Mouse (Mus musculus) small intestine, adult 2 months (tissue): ENCODE data around the gene Qars. TPM values are rescaled to one million over a fixed set of nuclear protein-coding genes. Genes with fewer than 3 reads are reported as not detected.
A peak's percentile ranks its signal among the peaks of the same experiment; 100 is the strongest.

Experiments used
- H3K27ac ChIP-seq: fragments of 200-500 bp; 2 replicates; pipeline ENCODE4 v1.5.1; 2012; ENCODE audit warnings: low read depth, low read length, control low read depth, inconsistent platforms; ENCODE audit not compliant: insufficient read depth
- H3K27me3 ChIP-seq: fragments of 200-500 bp; 2 replicates; pipeline ENCODE4 v1.6.1; 2012; ENCODE audit warnings: mild to moderate bottlenecking, moderate library complexity, low read length, inconsistent platforms; ENCODE audit not compliant: control insufficient read depth, insufficient read depth
- H3K36me3 ChIP-seq: fragments of 200-500 bp; 2 replicates; pipeline ENCODE4 v1.6.1; 2012; ENCODE audit warnings: mild to moderate bottlenecking, low read length, control low read depth, inconsistent platforms; ENCODE audit not compliant: control insufficient read depth, insufficient read depth
- H3K4me1 ChIP-seq: fragments of 200-500 bp; 2 replicates; pipeline ENCODE4 v1.6.1; 2012; ENCODE audit warnings: low read length, inconsistent platforms, mixed read lengths; ENCODE audit not compliant: control insufficient read depth, insufficient read depth, insufficient read length
- H3K4me3 ChIP-seq: fragments of 200-500 bp; 2 replicates; pipeline ENCODE4 v1.5.1; 2012; ENCODE audit warnings: low read depth, mild to moderate bottlenecking, control low read depth, inconsistent platforms, low read length, moderate library complexity
- CTCF ChIP-seq: fragments of 200-500 bp; IDR thresholded peaks from 2 replicates; pipeline ENCODE4 v1.5.1; 2012; ENCODE audit warnings: low read depth, mild to moderate bottlenecking, control low read depth, inconsistent platforms, low read length, moderate library complexity, mixed read lengths; ENCODE audit not compliant: insufficient replicate concordance, insufficient read length; ENCODE audit errors: extremely low read depth
- POLR2A ChIP-seq: fragments of 200-500 bp; IDR thresholded peaks from 2 replicates; pipeline ENCODE4 v1.6.1; 2012; ENCODE audit warnings: low read depth, mild to moderate bottlenecking, control low read depth, inconsistent platforms, low read length, moderate library complexity
- WGBS: fragments of 180-500 bp; shearing (Covaris S2); methylation state at CpG from one replicate; pipeline ENCODE4 v1.1.7; 2018; 5-methylcytosine and 5-hydroxymethylcytosine counted together
- polyA plus RNA-seq: library from polyadenylated mRNA; depleted of rRNA; stranded (reverse); fragments of >200 nt; gene quantifications from 2 replicates; pipeline ENCODE4 v1.2.3, GENCODE M21; 2012

The Qars gene
- polyA plus RNA-seq, 1 experiment: 340 TPM

- TF ChIP-seq CTCF (no peak), POLR2A (no peak)
- no peaks in the 10 kb centered on the region for H3K27me3 ChIP-seq
- no peak overlapping the region for H3K27ac ChIP-seq
- 95% methylated on average over 8 of the region's 8 CpGs for WGBS
- peaks cover 10% of the 10 kb centered on the region for H3K4me1 ChIP-seq
- H3K4me3 ChIP-seq: no peak overlapping the region
- no peaks in the 10 kb centered on the region for H3K36me3 ChIP-seq
Measured at GRCm38 (mm10) chr9:108486973-108487530, 20.5 kb upstream of the Qars start.

- H3K4me1 ChIP-seq: peaks cover 13% of the 10 kb centered on the region
- no peak overlapping the region for H3K27ac ChIP-seq
- H3K4me3 ChIP-seq: no peak overlapping the region
- H3K36me3 ChIP-seq: peaks cover 8% of the 10 kb centered on the region
- TF ChIP-seq CTCF (no peak), POLR2A (no peak)
- 97% methylated on average over 17 of the region's 17 CpGs for WGBS
- H3K27me3 ChIP-seq: no peaks in the 10 kb centered on the region
Measured at GRCm38 (mm10) chr9:108488403-108488802, 19.1 kb upstream of the Qars start.

GRCm38 (mm10) chr9:108489215-108489614 is 18.3 kb upstream of the Qars start:
- no peak overlapping the region for H3K4me3 ChIP-seq
- WGBS: 95% methylated on average over 20 of the region's 20 CpGs
- H3K4me1 ChIP-seq: peaks cover 13% of the 10 kb centered on the region
- H3K27me3 ChIP-seq: no peaks in the 10 kb centered on the region
- H3K36me3 ChIP-seq: peaks cover 16% of the 10 kb centered on the region
- H3K27ac ChIP-seq: no peak overlapping the region
- TF ChIP-seq CTCF (no peak), POLR2A (no peak)

GRCm38 (mm10) chr9:108489702-108490558 is 17.6 kb upstream of the Qars start:
- peaks cover 23% of the 10 kb centered on the region for H3K36me3 ChIP-seq
- 35% methylated on average over 26 of the region's 26 CpGs for WGBS
- no peak for TF ChIP-seq POLR2A
- H3K4me3 ChIP-seq: peak overlapping the region; percentile 94
- no peaks in the 10 kb centered on the region for H3K27me3 ChIP-seq
- H3K27ac ChIP-seq: peak overlapping the region; percentile 84
- H3K4me1 ChIP-seq: peaks cover 13% of the 10 kb centered on the region

GRCm38 (mm10) chr9:108490559-108491285 is 16.8 kb upstream of the Qars start, which contains the start of gene Usp19:
Gene Usp19 (plus strand): TSS chr9:108490602.
- Histone ChIP-seq H3K4me3 (peak within 1 kb of the TSS; percentile 94), H3K27ac (peak within 1 kb of the TSS; percentile 84), H3K36me3 (peaks cover 29% of the 10 kb centered on the region), H3K4me1 (peaks cover 13% of the 10 kb centered on the region), H3K27me3 (no peaks in the 10 kb centered on the region)
- under 1% methylated on average over 69 of the region's 69 CpGs for WGBS
- TF ChIP-seq CTCF (no peak), POLR2A (peak; percentile 51; the same call in 1 of the 2 replicates)

GRCm38 (mm10) chr9:108491286-108491580 is 16.3 kb upstream of the Qars start:
- no peak for TF ChIP-seq CTCF
- no peak for TF ChIP-seq POLR2A
- under 1% methylated on average over 12 of the region's 12 CpGs for WGBS
- Histone ChIP-seq H3K27me3 (no peaks in the 10 kb centered on the region), H3K4me3 (peak overlapping the region; percentile 94), H3K36me3 (peaks cover 34% of the 10 kb centered on the region), H3K4me1 (peaks cover 13% of the 10 kb centered on the region), H3K27ac (peak overlapping the region; percentile 84)

- Histone ChIP-seq H3K27me3 (no peaks in the 10 kb centered on the region), H3K4me3 (peak overlapping the region; percentile 15), H3K36me3 (peaks cover 43% of the 10 kb centered on the region), H3K27ac (no peak overlapping the region), H3K4me1 (peaks cover 13% of the 10 kb centered on the region)
- TF ChIP-seq CTCF (no peak), POLR2A (no peak)
- 64% methylated on average over 16 of the region's 16 CpGs for WGBS
Measured at GRCm38 (mm10) chr9:108492043-108492750, 15.3 kb upstream of the Qars start.
